In the genomic region with DNA sequence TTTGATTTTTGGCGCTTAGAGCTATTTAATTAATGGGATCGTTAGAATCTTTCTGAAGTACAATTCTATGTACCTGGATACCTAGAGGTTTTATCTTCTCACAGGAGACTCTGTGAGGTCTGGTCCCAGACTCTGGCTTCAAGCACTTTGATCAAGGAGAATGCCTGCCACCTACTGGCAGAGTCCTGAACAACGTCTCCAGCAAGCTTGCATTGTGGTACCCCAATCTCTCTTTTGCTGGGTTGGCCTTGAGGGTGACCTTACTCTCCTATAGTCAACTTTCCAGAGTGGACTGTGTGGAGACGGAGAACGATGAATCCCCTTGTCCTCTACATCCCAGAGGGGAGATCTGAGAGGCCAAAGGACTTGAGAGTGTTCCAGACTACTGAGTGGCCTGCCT, we compare ENCODE assay signal across 9 mouse cellular contexts.
DNase-seq lines count a peak whose midpoint lies in the region; ATAC-seq lines count a peak whose summit lies in the region.
"Had no signal": no experiment of that assay in that cellular context is flagged by ENCODE, and none has a peak within 500 bp of the region (broad histone marks: within the 10 kb centered on the region; RNA-seq: fewer than 3 reads in every experiment).

No protein-coding gene starts in this region.

- H3K36me3 ChIP-seq in lung, embryonic 16.5 days (ENCODE audit: control insufficient read depth, insufficient read depth, low read length), result no peaks in the 10 kb centered on the region
- H3K36me3 ChIP-seq: embryonic facial prominence, embryonic 13.5 days had no signal

- H3K9ac ChIP-seq in lung, embryonic 16.5 days (ENCODE audit: low read length), result no peak overlapping the region
- H3K9ac ChIP-seq: embryonic facial prominence, embryonic 13.5 days had no signal

- peaks cover 23% of the 10 kb centered on the region for H3K27me3 ChIP-seq in lung, embryonic 16.5 days (ENCODE audit: control insufficient read depth, insufficient read depth, low read depth, low read length)

- no peak overlapping the region for H3K4me2 ChIP-seq in lung, embryonic 16.5 days (ENCODE audit: low read depth, low read length)
- H3K4me2 ChIP-seq: embryonic facial prominence, embryonic 13.5 days had no signal

- intact Hi-C loops in gastrocnemius, postnatal 36 days (cut with DNase I), result no loop called here

- H3K4me3 ChIP-seq in lung, embryonic 16.5 days (ENCODE audit: low read length), result no peak overlapping the region
- H3K4me3 ChIP-seq: embryonic facial prominence, embryonic 13.5 days had no signal

- peak; percentile 82 for DNase-seq in 3T3-L1 (ENCODE audit: low read depth, low spot score)
- DNase-seq in T-cell, adult 2 months (ENCODE audit: low spot score), result peak; percentile 4
- peak; percentile 52 to 59 for DNase-seq in gastrocnemius, postnatal 36 days
- DNase-seq in kidney, postnatal 4 days, result peak; percentile 88 to 89
- DNase-seq in retina, embryonic 14.5 days (ENCODE audit: low spot score), result peak; percentile 89
- peak; percentile 78 for DNase-seq in urinary bladder, postnatal 14 days (ENCODE audit: low spot score)

- WGBS in lung, embryonic 16.5 days, result 9% methylated on average over 5 of the region's 5 CpGs

- no peak overlapping the region for H3K27ac ChIP-seq in lung, embryonic 16.5 days (ENCODE audit: low read length)
- H3K27ac ChIP-seq: embryonic facial prominence, embryonic 13.5 days had no signal

- peak; percentile 84 for ATAC-seq in common myeloid progenitor, adult 5-6 weeks (replicated peaks; ENCODE audit: low read depth, poor library complexity, severe bottlenecking)
- peak; percentile 18; the same call in 1 of the 2 replicates for ATAC-seq in lung, embryonic 16.5 days (ENCODE audit: low read depth)

- H3K4me1 ChIP-seq in lung, embryonic 16.5 days (replicated peaks; ENCODE audit: control insufficient read depth, insufficient read depth, low read length), result no peaks in the 10 kb centered on the region

- no peaks in the 10 kb centered on the region for H3K9me3 ChIP-seq in lung, embryonic 16.5 days (ENCODE audit: control insufficient read depth, low read length)
- H3K9me3 ChIP-seq: embryonic facial prominence, embryonic 13.5 days had no signal

Comparison
In these comparisons a context has a peak if more than half of its experiments do, and no peak if none do; other contexts are left out.
1. DNase-seq: peak in every context shown above with its lines; median percentile 89 in retina, embryonic 14.5 days; 88 in kidney, postnatal 4 days; 82 in 3T3-L1; 78 in urinary bladder, postnatal 14 days; 56 in gastrocnemius, postnatal 36 days; 4 in T-cell, adult 2 months.